Mouse (Mus musculus) stomach, postnatal 0 days (tissue): ENCODE measurements around the gene Tmem63a.

ENCODE experiments used
- CTCF ChIP-seq: IDR thresholded peaks from 2 replicates; pipeline ENCODE4 v1.5.1; 2016; ENCODE audit warnings: antibody characterized with exemption, low read depth, mild to moderate bottlenecking, moderate library complexity
- EP300 ChIP-seq: optimal IDR thresholded peaks from 2 replicates; pipeline ENCODE3; 2016; ENCODE audit warnings: antibody characterized with exemption

- TF ChIP-seq CTCF (no peak), EP300 (no peak)
These were observed 71.3 kb downstream of the Tmem63a start for GRCm38 (mm10) chr1:181013446-181013845.
